Mouse (Mus musculus) intestine, embryonic 16.5 days (tissue): ENCODE measurements at regions not wholly inside any gene's neighbourhood (a gene's known extent, or its start where the extent isn't known, plus 50 kb on each side); places are given as distances from the start of the nearest gene placed in this dataset.

Experiments used
- ATAC-seq: fragments of 200-750 bp; cut with Nextera tagmentation; 2 replicates; pipeline ENCODE4 v1.8.0; 2017; ENCODE audit warnings: moderate TSS enrichment, moderate library complexity
- H3K27ac ChIP-seq: fragments of 300-500 bp; sonication (generic); 2 replicates; pipeline ENCODE4 v1.5.1; 2014; ENCODE audit warnings: mild to moderate bottlenecking, low read length
- H3K27me3 ChIP-seq: fragments of 300-500 bp; sonication (generic); replicated peaks from 2 replicates; pipeline ENCODE4 v1.6.1; 2014; ENCODE audit warnings: low read length, control low read depth, mixed read lengths; ENCODE audit not compliant: control insufficient read depth, insufficient read depth
- H3K36me3 ChIP-seq: fragments of 300-500 bp; sonication (generic); 2 replicates; pipeline ENCODE4 v1.6.1; 2014; ENCODE audit warnings: low read length, control low read depth; ENCODE audit not compliant: control insufficient read depth, insufficient read depth
- H3K4me1 ChIP-seq: fragments of 300-500 bp; sonication (generic); 2 replicates; pipeline ENCODE4 v1.6.1; 2014; ENCODE audit warnings: low read length, control low read depth, mixed read lengths; ENCODE audit not compliant: control insufficient read depth, insufficient read depth
- H3K4me2 ChIP-seq: fragments of 300-500 bp; sonication (generic); 2 replicates; pipeline ENCODE4 v1.6.1; 2014; ENCODE audit warnings: low read depth, low read length, control low read depth
- H3K4me3 ChIP-seq: fragments of 300-500 bp; sonication (generic); 2 replicates; pipeline ENCODE4 v1.5.1; 2014; ENCODE audit warnings: mild to moderate bottlenecking, low read length
- H3K9ac ChIP-seq: fragments of 300-500 bp; sonication (generic); 2 replicates; pipeline ENCODE4 v1.6.1; 2014; ENCODE audit warnings: low read depth, low read length
- H3K9me3 ChIP-seq: fragments of 300-500 bp; sonication (generic); 2 replicates; pipeline ENCODE4 v1.6.1; 2016; ENCODE audit warnings: low read length, control low read depth; ENCODE audit not compliant: control insufficient read depth
- WGBS: fragments of 180-500 bp; shearing (Covaris S2); extraction: QIAGEN DNeasy Blood & Tissue Kit; methylation state at CpG from one replicate; pipeline ENCODE4 v1.1.7; 2014; 5-methylcytosine and 5-hydroxymethylcytosine counted together

DNA sequence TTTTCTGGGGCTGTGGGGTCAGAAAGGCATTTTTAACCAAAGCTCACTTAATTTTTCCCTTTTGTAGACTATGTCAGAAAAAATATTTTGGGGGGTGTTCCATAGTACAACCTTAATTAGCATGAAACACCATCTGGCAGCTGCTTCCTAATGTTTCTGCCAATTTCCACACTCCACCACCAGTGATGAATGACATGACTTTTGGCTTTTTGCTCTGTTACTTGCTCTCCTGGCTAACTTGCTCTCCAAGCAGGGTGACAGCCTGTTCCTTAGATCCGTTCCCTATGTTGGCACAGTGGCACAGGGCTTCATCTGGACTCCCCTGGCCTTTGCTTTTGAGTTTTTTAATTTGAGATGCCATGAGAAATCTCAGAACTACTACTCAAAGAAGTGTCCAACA, 648.6 kb downstream of the 1190002N15Rik start:
- Histone ChIP-seq H3K27me3 (no peaks in the 10 kb centered on the region), H3K9me3 (no peaks in the 10 kb centered on the region), H3K4me2 (no peak overlapping the region), H3K4me3 (no peak overlapping the region), H3K4me1 (no peaks in the 10 kb centered on the region), H3K36me3 (no peaks in the 10 kb centered on the region), H3K9ac (no peak overlapping the region), H3K27ac (no peak overlapping the region)
- ATAC-seq: no peak
- WGBS: 67% methylated on average over 1 of the region's 1 CpGs

- Histone ChIP-seq H3K4me2 (no peak overlapping the region), H3K27ac (no peak overlapping the region), H3K27me3 (no peaks in the 10 kb centered on the region), H3K36me3 (no peaks in the 10 kb centered on the region), H3K4me3 (no peak overlapping the region), H3K9ac (no peak overlapping the region), H3K4me1 (no peaks in the 10 kb centered on the region), H3K9me3 (no peaks in the 10 kb centered on the region)
- 77% methylated on average over 2 of the region's 2 CpGs for WGBS
- no peak for ATAC-seq
Observed at GRCm38 (mm10) chr9:93880112-93880511, 657.8 kb downstream of the 1190002N15Rik start.

- no peak overlapping the region for H3K4me3 ChIP-seq
- no peaks in the 10 kb centered on the region for H3K9me3 ChIP-seq
- H3K36me3 ChIP-seq: no peaks in the 10 kb centered on the region
- no peak overlapping the region for H3K9ac ChIP-seq
- no peaks in the 10 kb centered on the region for H3K4me1 ChIP-seq
- no peak overlapping the region for H3K27ac ChIP-seq
- ATAC-seq: no peak
- 77% methylated on average over 2 of the region's 2 CpGs for WGBS
- H3K27me3 ChIP-seq: no peaks in the 10 kb centered on the region
- no peak overlapping the region for H3K4me2 ChIP-seq
Observed at GRCm38 (mm10) chr9:93879572-93879971, 658.3 kb downstream of the 1190002N15Rik start.

DNA sequence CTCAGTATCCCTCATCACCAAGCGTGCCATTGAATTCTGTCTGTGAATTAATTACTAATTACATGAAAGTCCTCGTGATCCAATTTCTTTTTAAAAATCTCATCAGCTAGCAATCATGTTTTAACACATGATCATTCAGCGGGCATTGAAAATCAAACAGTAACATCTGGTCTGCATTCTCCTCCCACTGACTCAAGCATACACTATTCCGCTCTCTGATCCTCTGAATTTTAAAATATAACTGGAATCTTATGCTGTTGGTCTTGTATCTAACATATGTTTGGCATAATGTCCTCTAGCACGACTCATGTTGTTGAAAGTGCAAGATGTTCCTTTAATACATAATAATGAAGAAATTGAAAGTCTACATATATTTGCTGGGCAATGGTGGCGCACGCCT, 667.1 kb downstream of the 1190002N15Rik start:
- ATAC-seq: no peak
- Histone ChIP-seq H3K9me3 (no peaks in the 10 kb centered on the region), H3K27ac (no peak overlapping the region), H3K4me2 (no peak overlapping the region), H3K4me3 (no peak overlapping the region), H3K36me3 (no peaks in the 10 kb centered on the region), H3K4me1 (no peaks in the 10 kb centered on the region), H3K9ac (no peak overlapping the region), H3K27me3 (no peaks in the 10 kb centered on the region)
- 86% methylated on average over 7 of the region's 7 CpGs for WGBS

DNA sequence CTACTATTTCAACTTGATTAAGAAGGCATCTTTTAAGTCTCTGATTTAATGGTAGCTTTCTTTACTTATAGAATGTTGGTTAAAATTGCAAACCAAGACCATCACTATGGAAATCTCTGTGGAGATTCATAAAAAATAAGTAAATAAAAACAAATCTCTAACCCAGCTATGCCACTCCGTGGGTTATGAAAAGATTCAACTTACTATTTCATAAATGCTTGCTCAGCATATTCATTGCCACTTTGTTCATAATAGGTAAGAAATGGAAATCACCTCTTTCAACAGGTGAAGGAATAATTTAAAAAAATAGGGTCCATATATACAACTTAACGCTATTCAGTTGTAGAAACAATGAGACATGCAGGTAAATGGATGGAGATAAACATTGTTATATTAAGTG, 679.9 kb downstream of the 1190002N15Rik start:
- Histone ChIP-seq H3K9ac (no peak overlapping the region), H3K4me2 (no peak overlapping the region), H3K27me3 (no peaks in the 10 kb centered on the region), H3K27ac (no peak overlapping the region), H3K9me3 (no peaks in the 10 kb centered on the region), H3K4me3 (no peak overlapping the region), H3K4me1 (no peaks in the 10 kb centered on the region), H3K36me3 (no peaks in the 10 kb centered on the region)
- WGBS: 72% methylated on average over 2 of the region's 2 CpGs
- ATAC-seq: no peak

GRCm38 (mm10) chr9:93846411-93846810, 691.5 kb downstream of the 1190002N15Rik start:
- ATAC-seq: no peak
- Histone ChIP-seq H3K27me3 (no peaks in the 10 kb centered on the region), H3K9me3 (no peaks in the 10 kb centered on the region), H3K4me3 (no peak overlapping the region), H3K4me2 (no peak overlapping the region), H3K9ac (no peak overlapping the region), H3K27ac (no peak overlapping the region), H3K4me1 (no peaks in the 10 kb centered on the region), H3K36me3 (no peaks in the 10 kb centered on the region)

DNA sequence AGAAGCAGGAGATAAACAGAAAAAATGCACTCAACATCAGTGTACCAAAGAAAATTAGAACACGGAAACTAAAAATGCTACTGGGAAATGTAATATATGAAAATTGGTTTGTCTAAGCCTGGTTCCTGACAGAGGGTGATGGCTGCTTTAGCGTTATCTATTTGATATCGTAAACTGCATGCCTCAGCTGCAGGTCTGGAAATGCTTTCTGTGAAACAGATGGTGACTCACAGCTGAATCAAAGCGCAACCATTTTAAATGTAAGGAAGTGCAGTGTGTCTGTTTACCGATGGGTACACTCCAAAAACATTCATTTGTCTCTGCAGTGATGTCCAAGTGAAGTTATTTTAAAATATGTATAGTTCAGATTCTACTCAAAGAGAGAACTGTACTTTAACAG, 694.0 kb downstream of the 1190002N15Rik start:
- no peaks in the 10 kb centered on the region for H3K27me3 ChIP-seq
- no peak overlapping the region for H3K4me3 ChIP-seq
- H3K4me1 ChIP-seq: no peaks in the 10 kb centered on the region
- no peaks in the 10 kb centered on the region for H3K36me3 ChIP-seq
- WGBS: 70% methylated on average over 5 of the region's 5 CpGs
- H3K27ac ChIP-seq: no peak overlapping the region
- H3K9ac ChIP-seq: no peak overlapping the region
- no peaks in the 10 kb centered on the region for H3K9me3 ChIP-seq
- ATAC-seq: no peak
- H3K4me2 ChIP-seq: no peak overlapping the region
